Mouse (Mus musculus) intestine, postnatal 0 days (tissue): Measurements from ENCODE around the gene Sacs. TPM values are rescaled to one million over a fixed set of nuclear protein-coding genes. Genes with fewer than 3 reads are reported as not detected.

Experiments used
- ATAC-seq: fragments of 200-750 bp; cut with Nextera tagmentation; 2 replicates; pipeline ENCODE4 v1.8.0; 2017; ENCODE audit warnings: mild to moderate bottlenecking, moderate TSS enrichment, moderate library complexity
- H3K27ac ChIP-seq: fragments of 300-500 bp; sonication (generic); 2 replicates; pipeline ENCODE4 v1.5.1; 2014; ENCODE audit warnings: mild to moderate bottlenecking, low read depth, low read length, moderate library complexity
- H3K27me3 ChIP-seq: fragments of 300-500 bp; sonication (generic); replicated peaks from 2 replicates; pipeline ENCODE4 v1.6.1; 2014; ENCODE audit warnings: low read length, mixed read lengths; ENCODE audit not compliant: control insufficient read depth, insufficient read depth
- H3K36me3 ChIP-seq: fragments of 300-500 bp; sonication (generic); 2 replicates; pipeline ENCODE4 v1.6.1; 2014; ENCODE audit warnings: mild to moderate bottlenecking, moderate library complexity; ENCODE audit not compliant: control insufficient read depth, insufficient read depth
- H3K4me1 ChIP-seq: fragments of 300-500 bp; sonication (generic); replicated peaks from 2 replicates; pipeline ENCODE4 v1.6.1; 2014; ENCODE audit warnings: antibody characterized with exemption, low read length, mixed read lengths; ENCODE audit not compliant: control insufficient read depth, insufficient read depth
- H3K4me2 ChIP-seq: fragments of 300-500 bp; sonication (generic); replicated peaks from 2 replicates; pipeline ENCODE4 v1.6.1; 2014; ENCODE audit warnings: low read depth, mild to moderate bottlenecking, moderate library complexity
- H3K4me3 ChIP-seq: fragments of 300-500 bp; sonication (generic); 2 replicates; pipeline ENCODE4 v1.5.1; 2014; ENCODE audit warnings: low read depth, low read length
- H3K9ac ChIP-seq: fragments of 300-500 bp; sonication (generic); 2 replicates; pipeline ENCODE4 v1.6.1; 2014; ENCODE audit warnings: mild to moderate bottlenecking, low read depth, low read length
- H3K9me3 ChIP-seq: fragments of 300-500 bp; sonication (generic); 2 replicates; pipeline ENCODE4 v1.6.1; 2016; ENCODE audit warnings: mixed run types; ENCODE audit not compliant: control insufficient read depth
- CTCF ChIP-seq: sonication (generic); IDR thresholded peaks from 2 replicates; pipeline ENCODE4 v1.5.1; 2016; ENCODE audit warnings: low read depth, mild to moderate bottlenecking, control low read depth, antibody characterized with exemption, moderate library complexity
- WGBS: fragments of 180-500 bp; shearing (Covaris S2); extraction: QIAGEN DNeasy Blood & Tissue Kit; methylation state at CpG from one replicate; pipeline ENCODE4 v1.1.7; 2014; 5-methylcytosine and 5-hydroxymethylcytosine counted together
- polyA plus RNA-seq: library from polyadenylated mRNA; unstranded; fragments of >200 nt; fragmentation: Nextera tagmentation; extraction: Ambion mirVana; gene quantifications from 2 replicates; pipeline ENCODE4 v1.2.1, GENCODE M21; 2015

Gene Sacs
- polyA plus RNA-seq, 1 experiment from 2014 or later = 1.0 TPM

DNA sequence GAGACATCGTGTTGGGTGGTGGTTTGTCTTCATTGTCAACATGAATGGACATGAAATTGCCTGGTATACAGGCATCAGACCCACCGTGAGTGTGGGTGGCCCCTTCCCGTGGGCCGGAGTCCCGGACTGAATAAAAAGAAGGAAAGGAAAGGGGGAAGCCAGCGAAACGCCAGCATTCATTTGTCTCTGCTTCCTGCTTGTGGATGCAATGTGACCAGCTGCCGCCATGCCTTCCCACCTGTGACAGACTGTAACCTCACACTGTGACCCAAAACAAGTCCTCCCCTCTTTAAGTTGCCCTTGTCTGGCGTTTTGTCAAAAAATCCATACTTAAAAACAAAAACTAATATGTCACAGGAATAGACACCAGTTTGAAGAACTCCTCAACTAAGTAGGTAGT lies 27.7 kb downstream of the Sacs start:
- H3K36me3 ChIP-seq = no peaks in the 10 kb centered on the region
- H3K4me3 ChIP-seq = no peak overlapping the region
- no peak for ATAC-seq
- no peak for TF ChIP-seq CTCF
- H3K27me3 ChIP-seq = no peaks in the 10 kb centered on the region
- WGBS = 77% methylated on average over 9 of the region's 9 CpGs
- no peak overlapping the region for H3K9ac ChIP-seq
- no peak overlapping the region for H3K27ac ChIP-seq
- 0 out of 2 replicates have a peak, but pooled peaks cover 4% of the 10 kb centered on the region for H3K4me1 ChIP-seq
- H3K4me2 ChIP-seq = no peak overlapping the region
- H3K9me3 ChIP-seq = no peaks in the 10 kb centered on the region

DNA sequence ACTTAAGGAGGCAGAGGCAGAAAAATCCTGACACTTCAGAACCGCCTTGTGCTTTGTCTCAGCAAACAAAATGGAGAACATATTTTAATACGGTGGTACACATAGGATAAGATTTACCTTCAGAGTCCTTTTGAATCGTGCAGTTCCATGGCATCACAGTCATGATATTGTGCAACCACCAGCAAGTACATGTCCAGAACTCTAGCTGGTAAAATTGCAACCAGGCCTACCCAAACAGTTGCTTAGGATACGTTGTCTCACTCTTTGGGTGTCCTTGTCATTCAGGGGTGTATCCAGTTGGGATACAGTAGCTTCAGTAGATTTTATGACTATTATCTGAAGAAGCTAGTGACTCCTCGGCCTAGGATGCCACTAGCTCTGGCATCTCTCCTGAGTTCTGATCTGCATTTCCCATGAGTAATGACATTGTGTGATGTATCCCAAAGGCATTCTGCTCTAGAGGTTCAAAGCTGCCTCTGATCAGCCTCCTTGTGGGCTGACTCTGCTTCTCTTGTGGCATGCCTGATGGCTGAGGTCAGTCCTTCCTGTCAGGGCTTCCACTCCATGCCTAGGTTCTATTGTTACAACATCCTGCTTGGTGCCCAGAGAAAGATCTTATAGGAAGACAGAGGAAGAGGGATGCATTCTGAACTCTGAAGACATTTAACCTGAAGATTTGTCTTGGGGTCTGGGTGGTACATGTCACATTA lies 33.2 kb downstream of the Sacs start:
- no peaks in the 10 kb centered on the region for H3K4me1 ChIP-seq
- no peaks in the 10 kb centered on the region for H3K27me3 ChIP-seq
- no peak overlapping the region for H3K4me2 ChIP-seq
- no peaks in the 10 kb centered on the region for H3K9me3 ChIP-seq
- WGBS = 78% methylated on average over 5 of the region's 5 CpGs
- no peak overlapping the region for H3K27ac ChIP-seq
- no peak for TF ChIP-seq CTCF
- H3K36me3 ChIP-seq = no peaks in the 10 kb centered on the region
- H3K9ac ChIP-seq = no peak overlapping the region
- ATAC-seq = no peak
- no peak overlapping the region for H3K4me3 ChIP-seq

DNA sequence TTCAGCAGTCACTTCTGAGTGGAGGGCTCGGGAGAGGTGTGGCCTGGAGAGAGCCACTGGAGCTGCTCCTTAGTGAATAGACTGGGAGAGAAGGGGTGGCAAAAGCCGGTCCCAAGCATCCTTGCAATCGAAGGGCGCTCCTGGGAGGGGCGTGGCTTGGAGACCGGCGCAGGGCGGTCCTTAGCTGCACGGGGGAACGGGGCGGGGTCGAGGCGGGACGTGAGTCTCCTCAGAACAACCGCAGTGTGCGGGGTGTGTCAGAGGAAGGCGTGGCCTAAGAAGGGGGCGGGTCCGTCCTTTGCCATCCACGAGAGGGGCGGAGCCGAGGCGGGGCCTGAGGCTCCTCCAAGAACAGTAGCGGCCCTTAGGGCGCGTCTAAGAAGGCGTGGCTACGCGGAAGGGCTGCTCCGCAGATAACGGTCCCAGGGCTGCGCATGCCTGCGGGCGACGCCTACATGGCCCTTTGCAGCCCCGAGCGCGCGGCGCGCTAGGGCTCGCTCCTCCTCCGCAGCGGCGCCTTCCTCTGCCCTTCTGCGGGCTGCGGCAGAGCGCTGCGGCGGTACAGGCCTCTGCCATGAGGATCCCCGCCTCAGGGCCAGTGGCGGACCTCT lies 34.4 kb downstream of the Sacs start:
- no peaks in the 10 kb centered on the region for H3K36me3 ChIP-seq
- H3K4me3 ChIP-seq = peak overlapping the region; percentile 67
- H3K27ac ChIP-seq = peak overlapping the region; percentile 50
- TF ChIP-seq CTCF = no peak
- no peaks in the 10 kb centered on the region for H3K27me3 ChIP-seq
- no peaks in the 10 kb centered on the region for H3K9me3 ChIP-seq
- ATAC-seq = peak; percentile 99
- H3K4me1 ChIP-seq = no peaks in the 10 kb centered on the region
- H3K9ac ChIP-seq = peak overlapping the region; percentile 55
- peak overlapping the region; percentile 94 for H3K4me2 ChIP-seq
- WGBS = under 1% methylated on average over 45 of the region's 52 CpGs

DNA sequence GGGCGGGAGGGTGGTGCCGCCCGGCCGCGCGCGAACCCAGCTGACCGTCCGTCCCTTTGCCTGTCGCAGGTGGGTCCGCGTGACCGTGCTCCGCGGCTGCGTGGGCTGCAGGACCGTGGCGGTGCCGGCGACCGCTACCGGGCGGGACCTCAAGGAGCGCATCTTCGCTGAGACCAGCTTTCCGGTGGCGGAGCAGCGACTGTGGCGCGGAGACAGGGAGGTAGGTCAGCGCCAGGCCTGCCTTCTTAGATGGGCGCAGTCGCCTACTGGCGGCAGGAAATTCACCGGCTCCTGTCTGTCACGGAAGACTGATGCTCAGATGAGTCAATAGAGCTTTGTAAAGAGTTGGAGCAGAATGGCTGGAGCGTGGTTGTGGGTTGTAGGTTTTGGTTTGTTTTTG lies 35.0 kb downstream of the Sacs start:
- Histone ChIP-seq H3K4me1 (no peaks in the 10 kb centered on the region), H3K27me3 (no peaks in the 10 kb centered on the region), H3K4me2 (peak overlapping the region; percentile 94), H3K9ac (peak overlapping the region; percentile 55), H3K4me3 (peak overlapping the region; percentile 67), H3K36me3 (no peaks in the 10 kb centered on the region), H3K9me3 (no peaks in the 10 kb centered on the region), H3K27ac (peak overlapping the region; percentile 50)
- peak; percentile 17; the same call in 1 of the 2 replicates for ATAC-seq
- peak; percentile 52 for TF ChIP-seq CTCF
- under 1% methylated on average over 36 of the region's 37 CpGs for WGBS

DNA sequence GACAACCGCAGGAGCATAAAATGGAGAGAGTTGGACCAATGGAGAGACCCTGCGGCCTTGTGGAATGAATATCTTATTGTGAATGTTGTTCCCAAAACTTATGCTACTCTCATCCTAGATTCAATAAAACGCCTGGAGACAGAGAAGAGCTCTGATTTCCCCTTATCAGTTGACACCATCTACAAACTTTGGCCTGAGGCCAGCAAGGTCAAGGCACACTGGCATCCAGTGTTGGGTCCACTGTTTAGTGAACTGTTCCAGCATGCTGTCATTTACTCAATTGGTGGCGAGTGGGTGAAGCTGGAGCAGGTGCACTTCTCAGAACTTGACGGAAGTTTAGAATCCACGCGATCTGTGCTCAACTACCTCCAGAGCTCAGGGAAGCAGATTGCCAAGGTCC lies 53.6 kb downstream of the Sacs start:
- no peak overlapping the region for H3K4me2 ChIP-seq
- peaks cover 5% of the 10 kb centered on the region; the same call in 1 of the 2 replicates for H3K36me3 ChIP-seq
- no peaks in the 10 kb centered on the region for H3K9me3 ChIP-seq
- no peak overlapping the region for H3K27ac ChIP-seq
- no peak overlapping the region for H3K4me3 ChIP-seq
- H3K9ac ChIP-seq = no peak overlapping the region
- WGBS = 82% methylated on average over 7 of the region's 7 CpGs
- ATAC-seq = no peak
- TF ChIP-seq CTCF = no peak
- no peaks in the 10 kb centered on the region for H3K4me1 ChIP-seq
- H3K27me3 ChIP-seq = no peaks in the 10 kb centered on the region

DNA sequence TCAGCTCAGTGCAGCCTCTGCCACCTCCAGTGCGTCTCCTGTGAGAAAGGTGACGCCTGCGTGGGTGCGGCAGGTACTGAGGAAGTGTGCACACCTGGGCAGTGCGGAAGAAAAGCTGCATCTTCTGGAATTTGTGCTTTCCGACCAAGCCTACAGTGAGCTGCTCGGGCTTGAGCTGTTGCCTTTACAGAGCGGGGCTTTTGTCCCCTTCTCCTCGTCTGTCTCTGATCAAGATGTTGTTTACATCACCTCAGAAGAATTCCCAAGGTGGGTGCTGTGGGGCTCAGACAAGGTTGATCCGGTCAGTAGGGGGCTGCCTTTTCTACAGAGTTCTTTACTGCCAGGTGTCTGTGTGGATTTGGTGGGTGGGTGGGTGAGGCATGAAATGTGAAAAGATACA lies 54.1 kb downstream of the Sacs start:
- H3K4me2 ChIP-seq = no peak overlapping the region
- WGBS = 65% methylated on average over 10 of the region's 10 CpGs
- TF ChIP-seq CTCF = no peak
- no peak overlapping the region for H3K27ac ChIP-seq
- peaks cover 5% of the 10 kb centered on the region; the same call in 1 of the 2 replicates for H3K36me3 ChIP-seq
- ATAC-seq = no peak
- no peaks in the 10 kb centered on the region for H3K4me1 ChIP-seq
- H3K9me3 ChIP-seq = no peaks in the 10 kb centered on the region
- no peak overlapping the region for H3K9ac ChIP-seq
- no peaks in the 10 kb centered on the region for H3K27me3 ChIP-seq
- no peak overlapping the region for H3K4me3 ChIP-seq
